Mouse (Mus musculus): ENCODE measurements around the gene Treh.

Gene Treh

GRCm38 (mm10) chr9:44679565-44679964, 6.5 kb downstream of the Treh start:
- no peak for DNase-seq

- DNase-seq, result no peak
These were observed 10.0 kb downstream of the Treh start for GRCm38 (mm10) chr9:44683046-44683445.

- peak; percentile 81 to 85 for DNase-seq
These were observed 12.6 kb downstream of the Treh start for GRCm38 (mm10) chr9:44685346-44686330.

- no peak for DNase-seq
These were observed 13.6 kb downstream of the Treh start for GRCm38 (mm10) chr9:44686638-44687037.

- no peak for DNase-seq
These were observed 15.0 kb downstream of the Treh start for GRCm38 (mm10) chr9:44688013-44688412.

- no peak for DNase-seq
These were observed 17.6 kb downstream of the Treh start for GRCm38 (mm10) chr9:44690641-44691040.

- DNase-seq, result peak; percentile 88 to 89
These were observed 18.9 kb downstream of the Treh start for GRCm38 (mm10) chr9:44691671-44692520.

GRCm38 (mm10) chr9:44693071-44693470, 20.0 kb downstream of the Treh start:
- peak; percentile 70 to 76 for DNase-seq

- peak; percentile 66 to 72 for DNase-seq
These were observed 24.8 kb downstream of the Treh start for GRCm38 (mm10) chr9:44697866-44698265.

- DNase-seq, result peak; percentile 53 to 60
These were observed 26.2 kb downstream of the Treh start for GRCm38 (mm10) chr9:44699196-44699595.

GRCm38 (mm10) chr9:44699730-44700129, 26.7 kb downstream of the Treh start:
- no peak for DNase-seq

- no peak for DNase-seq
These were observed 34.9 kb downstream of the Treh start for GRCm38 (mm10) chr9:44707749-44708428.

GRCm38 (mm10) chr9:44708429-44708765, 35.4 kb downstream of the Treh start:
- DNase-seq, result peak; percentile 58 to 78

GRCm38 (mm10) chr9:44708925-44709324, 35.9 kb downstream of the Treh start:
- DNase-seq, result no peak

GRCm38 (mm10) chr9:44709600-44709999, 36.6 kb downstream of the Treh start:
- DNase-seq, result peak; percentile 42 to 61

GRCm38 (mm10) chr9:44710213-44710612, 37.2 kb downstream of the Treh start:
- no peak for DNase-seq

- peak in 1 of 2 experiments; percentile 21 for DNase-seq
These were observed 38.6 kb downstream of the Treh start for GRCm38 (mm10) chr9:44711602-44712001.

GRCm38 (mm10) chr9:44713080-44713479, 40.0 kb downstream of the Treh start:
- no peak for DNase-seq

- no peak for DNase-seq
These were observed 40.5 kb downstream of the Treh start for GRCm38 (mm10) chr9:44713574-44713973.

GRCm38 (mm10) chr9:44715109-44715508, 42.1 kb downstream of the Treh start:
- DNase-seq, result peak; percentile 81 to 84

GRCm38 (mm10) chr9:44715705-44716362, 42.8 kb downstream of the Treh start:
- DNase-seq, result peak in 1 of 2 experiments; percentile 23

All from cerebellum, postnatal 25 days (tissue).